Mouse (Mus musculus): Measurements from ENCODE around the gene Aacs.

- TF ChIP-seq CTCF (IDR thresholded peaks at IDR 0.05; ENCODE audit: borderline replicate concordance, extremely low read depth, insufficient read depth, insufficient read length) = no peak
- TF ChIP-seq POLR2A (IDR thresholded peaks at IDR 0.05; ENCODE audit: borderline replicate concordance, extremely low read depth, insufficient read depth, insufficient read length, poor library complexity, severe bottlenecking) = no peak
Observed at GRCm38 (mm10) chr5:125442136-125442995, 33.2 kb upstream of the Aacs start.
